Mouse (Mus musculus): ENCODE measurements around the gene Zdhhc7.

Gene Zdhhc7

DNA sequence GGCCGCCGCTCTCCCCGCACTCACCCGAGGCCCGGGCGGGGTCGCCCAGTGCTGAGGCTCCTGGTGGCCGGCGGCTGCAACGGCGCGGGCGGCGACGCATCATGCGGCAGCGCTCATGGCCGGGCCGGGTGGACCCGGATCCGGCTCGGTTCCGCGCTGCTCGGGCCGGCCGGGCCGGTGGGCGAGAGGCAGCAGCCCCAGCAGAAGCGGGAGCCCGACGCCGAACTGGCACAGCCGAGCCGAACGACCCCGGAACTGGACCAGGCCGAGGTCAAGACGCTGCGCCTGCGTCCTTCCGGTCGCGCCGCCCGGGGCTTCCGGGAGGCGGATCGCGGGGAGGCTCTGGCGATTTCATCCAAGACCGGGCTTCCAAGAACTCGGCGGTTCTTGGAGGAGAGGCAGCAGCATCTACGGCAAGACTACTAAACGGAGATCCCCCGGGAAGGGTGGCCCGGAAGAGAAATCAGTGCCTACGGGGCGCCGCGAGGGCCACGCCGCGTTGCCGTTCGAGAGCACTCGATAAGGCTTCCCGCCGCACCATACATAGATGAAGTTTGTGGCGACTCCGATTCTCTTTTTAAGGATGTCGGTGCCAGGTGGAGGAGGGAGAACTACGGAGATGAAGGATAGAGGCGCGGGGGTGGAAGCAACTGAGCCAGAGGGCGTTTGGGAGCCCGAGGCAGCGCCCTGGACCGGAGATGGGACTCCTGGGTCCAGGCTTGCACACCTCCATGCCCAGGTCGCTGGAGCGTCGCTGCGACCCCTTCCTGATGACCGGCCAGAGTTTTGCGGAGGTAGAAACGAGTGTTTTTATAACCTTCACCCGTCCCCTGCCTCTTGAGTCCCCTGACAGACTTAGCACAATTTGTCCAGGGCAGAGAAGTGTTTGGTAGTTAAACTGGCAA, at the start of gene Zdhhc7:
TSS of gene Zdhhc7 (minus strand) at position 415 of the 905 bp plus-strand sequence.
- TF ChIP-seq GATA4 (IDR thresholded peaks at IDR 0.05; ENCODE audit: insufficient replicate concordance, low read length), result peak; percentile 91; the same call in 1 of the 2 replicates

DNA sequence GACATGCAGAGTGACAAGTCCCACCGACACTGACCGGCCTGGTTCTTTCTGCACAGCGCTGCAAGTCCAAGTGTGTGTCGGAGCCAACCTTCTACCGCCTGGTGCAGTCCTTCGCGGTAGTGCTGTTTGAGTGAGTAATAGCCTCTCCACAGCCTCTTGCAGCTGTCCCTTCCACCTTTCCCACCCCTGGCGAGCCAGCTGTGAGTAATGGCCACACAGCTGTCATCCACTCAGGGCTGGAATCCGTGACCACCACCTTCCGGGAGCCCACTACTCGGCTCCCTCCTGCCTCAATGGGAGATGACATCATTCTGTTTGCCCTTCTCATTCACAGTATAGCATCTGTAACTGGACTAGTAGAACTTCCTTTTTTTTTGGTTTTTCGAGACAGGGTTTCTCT, 48.7 kb upstream of the Zdhhc7 start:
- no peak for TF ChIP-seq GATA4 (IDR thresholded peaks at IDR 0.05; ENCODE audit: insufficient replicate concordance, low read length)

DNA sequence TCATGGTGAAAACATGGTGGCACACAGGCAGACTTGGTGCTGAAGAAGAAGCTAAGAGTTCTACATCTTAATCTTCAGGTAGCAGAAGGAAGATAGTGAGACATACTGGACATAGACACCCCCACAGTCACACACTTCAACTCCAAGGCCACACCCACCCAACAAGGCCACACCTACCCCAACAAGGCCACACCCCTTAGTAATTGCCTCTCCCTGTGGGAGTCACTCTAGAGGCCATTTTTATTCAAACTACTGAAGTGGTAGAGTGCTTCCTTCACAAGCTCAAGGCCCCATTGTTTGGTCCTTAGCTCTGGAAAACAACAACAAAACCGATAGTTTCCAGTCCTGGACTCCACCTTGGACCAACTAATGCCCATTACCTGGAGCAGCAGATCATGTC, 44.8 kb upstream of the Zdhhc7 start:
- no peak for TF ChIP-seq GATA4 (IDR thresholded peaks at IDR 0.05; ENCODE audit: insufficient replicate concordance, low read length)

GRCm38 (mm10) chr8:120144652-120145301, 43.5 kb upstream of the Zdhhc7 start:
- TF ChIP-seq GATA4 (IDR thresholded peaks at IDR 0.05; ENCODE audit: insufficient replicate concordance, low read length), result no peak

GRCm38 (mm10) chr8:120143911-120144651, 42.8 kb upstream of the Zdhhc7 start:
- no peak for TF ChIP-seq GATA4 (IDR thresholded peaks at IDR 0.05; ENCODE audit: insufficient replicate concordance, low read length)

GRCm38 (mm10) chr8:120140769-120141168, 39.5 kb upstream of the Zdhhc7 start:
- no peak for TF ChIP-seq GATA4 (IDR thresholded peaks at IDR 0.05; ENCODE audit: insufficient replicate concordance, low read length)

- TF ChIP-seq GATA4 (IDR thresholded peaks at IDR 0.05; ENCODE audit: insufficient replicate concordance, low read length), result no peak
Measured at GRCm38 (mm10) chr8:120138958-120139357, 37.7 kb upstream of the Zdhhc7 start.

- no peak for TF ChIP-seq GATA4 (IDR thresholded peaks at IDR 0.05; ENCODE audit: insufficient replicate concordance, low read length)
Measured at GRCm38 (mm10) chr8:120136618-120137017, 35.3 kb upstream of the Zdhhc7 start.

GRCm38 (mm10) chr8:120135687-120136086, 34.4 kb upstream of the Zdhhc7 start:
- TF ChIP-seq GATA4 (IDR thresholded peaks at IDR 0.05; ENCODE audit: insufficient replicate concordance, low read length), result no peak

- TF ChIP-seq GATA4 (IDR thresholded peaks at IDR 0.05; ENCODE audit: insufficient replicate concordance, low read length), result no peak
Measured at GRCm38 (mm10) chr8:120133169-120133568, 31.9 kb upstream of the Zdhhc7 start.

DNA sequence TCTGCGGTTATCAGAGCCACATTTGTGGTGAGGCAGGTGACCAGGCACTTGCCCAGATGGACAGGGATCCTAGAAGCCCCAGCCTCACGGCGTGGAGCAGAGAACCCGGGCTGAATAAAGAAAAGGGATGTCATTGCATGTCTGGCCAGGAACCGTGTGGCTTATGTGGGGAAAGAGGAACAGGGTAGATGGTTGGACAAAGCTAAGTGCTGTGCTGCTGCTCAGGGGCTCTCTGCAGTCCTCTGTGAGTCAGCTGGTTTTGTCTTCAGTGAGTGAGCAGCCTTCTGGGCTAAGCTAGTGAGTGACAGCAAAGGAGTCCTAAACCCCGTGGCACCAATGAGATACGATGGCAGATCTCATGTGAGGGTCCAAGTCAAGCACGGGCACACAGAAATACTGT, 29.9 kb upstream of the Zdhhc7 start:
- no peak for TF ChIP-seq GATA4 (IDR thresholded peaks at IDR 0.05; ENCODE audit: insufficient replicate concordance, low read length)

DNA sequence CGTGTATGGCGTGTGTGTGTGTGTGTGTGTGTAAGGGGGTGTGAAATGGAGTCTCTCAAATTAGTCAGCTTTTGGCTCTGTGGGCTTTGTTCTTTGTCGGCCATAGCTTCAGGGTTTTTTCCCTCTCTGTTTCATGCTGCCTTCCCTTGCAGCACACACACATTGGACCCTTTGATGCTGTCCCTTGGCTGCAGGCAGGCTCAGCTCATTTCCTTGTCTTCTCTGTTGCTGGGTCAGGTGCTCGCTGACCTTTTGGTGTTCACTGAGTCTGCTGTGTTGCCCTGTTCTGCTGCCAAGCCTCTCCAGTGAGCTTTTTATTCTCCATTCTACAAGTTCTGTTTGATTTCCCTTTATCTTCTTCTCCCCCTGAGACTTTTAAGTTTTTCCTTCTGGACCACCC, 28.3 kb upstream of the Zdhhc7 start:
- no peak for TF ChIP-seq GATA4 (IDR thresholded peaks at IDR 0.05; ENCODE audit: insufficient replicate concordance, low read length)

GRCm38 (mm10) chr8:120126357-120127161, 25.3 kb upstream of the Zdhhc7 start:
- TF ChIP-seq GATA4 (IDR thresholded peaks at IDR 0.05; ENCODE audit: insufficient replicate concordance, low read length), result peak; percentile 83

DNA sequence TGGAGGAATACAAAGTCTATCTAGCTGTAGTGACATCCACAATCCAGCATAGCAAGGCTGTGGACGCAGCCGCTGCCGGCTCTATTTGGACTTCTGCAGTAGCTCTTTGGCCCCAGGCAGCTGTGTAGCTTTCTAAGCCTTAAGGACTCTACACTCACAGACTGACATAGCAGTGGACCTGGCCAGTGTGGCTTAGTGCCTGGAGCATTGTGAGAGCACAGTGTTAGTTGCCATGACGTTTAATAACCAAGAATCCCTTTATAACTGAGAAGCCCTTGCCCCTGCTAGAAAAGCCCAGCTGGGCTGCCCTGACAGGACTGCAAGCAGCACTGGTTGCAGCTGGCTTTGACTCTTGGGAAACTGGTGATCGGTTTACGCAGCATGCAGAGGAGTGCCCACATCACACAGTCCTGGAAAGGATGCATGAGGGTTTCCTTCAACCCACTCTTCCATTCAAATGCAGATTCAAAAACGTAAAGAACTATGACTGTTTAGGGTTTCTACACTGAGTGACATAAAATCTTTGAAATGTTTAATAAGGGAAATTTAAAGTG, 23.6 kb upstream of the Zdhhc7 start:
- no peak for TF ChIP-seq GATA4 (IDR thresholded peaks at IDR 0.05; ENCODE audit: insufficient replicate concordance, low read length)
